11 mouse cellular contexts compared by ENCODE assay signal in the genomic region with DNA sequence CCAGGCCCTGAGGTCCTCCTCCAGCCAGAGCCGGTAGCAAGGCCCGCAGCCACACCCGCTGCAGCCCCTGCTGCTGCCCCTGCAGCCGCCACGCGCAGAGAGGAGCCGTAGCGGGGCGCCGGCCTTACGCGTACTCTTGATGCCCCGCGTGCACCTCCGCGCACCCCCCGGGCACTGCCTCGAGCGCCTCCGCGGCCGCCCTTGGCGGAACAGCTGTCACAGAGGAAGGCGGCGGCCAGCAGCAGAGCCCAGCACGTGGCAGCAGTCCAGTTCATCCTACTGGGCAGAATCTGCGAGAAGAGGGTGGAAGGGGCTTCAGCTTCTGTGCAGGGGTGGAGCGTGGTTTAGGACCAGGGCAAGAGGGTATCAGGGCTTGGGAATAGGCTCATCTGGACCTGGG. TPM values are rescaled to one million over a fixed set of nuclear protein-coding genes. Genes with fewer than 3 reads are reported as not detected.
A peak's percentile ranks its signal among the peaks of the same experiment; 100 is the strongest.
DNase-seq lines count a peak whose midpoint lies in the region; ATAC-seq and TF ChIP-seq lines count a peak whose summit lies in the region.
"Had no signal": no experiment of that assay in that cellular context is flagged by ENCODE, and none has a peak within 500 bp of the region (broad histone marks: within the 10 kb centered on the region; RNA-seq: fewer than 3 reads in every experiment).

No protein-coding gene starts in this region.

- no peak overlapping the region for H3K27ac ChIP-seq in embryonic facial prominence, embryonic 15.5 days (replicated peaks)
- no peak overlapping the region for H3K27ac ChIP-seq in hindbrain, embryonic 12.5 days
- H3K27ac ChIP-seq in stomach, postnatal 0 days (replicated peaks) = no peak overlapping the region

- no peak for TF ChIP-seq EP300 in stomach, postnatal 0 days (optimal IDR thresholded peaks at IDR 0.05)

- peaks cover 11% of the 10 kb centered on the region for H3K4me1 ChIP-seq in embryonic facial prominence, embryonic 15.5 days
- H3K4me1 ChIP-seq in hindbrain, embryonic 12.5 days = peaks cover 22% of the 10 kb centered on the region
- H3K4me1 ChIP-seq in stomach, postnatal 0 days (replicated peaks; ENCODE audit: control insufficient read depth, insufficient read depth) = no peaks in the 10 kb centered on the region

- no peaks in the 10 kb centered on the region for H3K9me3 ChIP-seq in embryonic facial prominence, embryonic 15.5 days (replicated peaks)
- H3K9me3 ChIP-seq in hindbrain, embryonic 12.5 days (replicated peaks) = no peaks in the 10 kb centered on the region
- H3K9me3 ChIP-seq in stomach, postnatal 0 days (ENCODE audit: control insufficient read depth, low read length) = no peaks in the 10 kb centered on the region

- TF ChIP-seq CTCF in brain, embryonic 14.5 days (IDR thresholded peaks at IDR 0.05; ENCODE audit: borderline replicate concordance, extremely low read depth, insufficient read depth, insufficient read length) = no peak
- TF ChIP-seq CTCF in stomach, postnatal 0 days (IDR thresholded peaks at IDR 0.05; ENCODE audit: low read depth) = no peak

- peak overlapping the region; percentile 43 for H3K4me2 ChIP-seq in embryonic facial prominence, embryonic 15.5 days (replicated peaks)
- peak overlapping the region; percentile 63 for H3K4me2 ChIP-seq in hindbrain, embryonic 12.5 days (replicated peaks)
- H3K4me2 ChIP-seq in stomach, postnatal 0 days (replicated peaks; ENCODE audit: low read depth) = peak overlapping the region; percentile 40

- H3K4me3 ChIP-seq in embryonic facial prominence, embryonic 15.5 days (replicated peaks) = peak overlapping the region; percentile 11; the same call in 1 of the 2 replicates
- H3K4me3 ChIP-seq in hindbrain, embryonic 12.5 days = peak overlapping the region; percentile 39
- peak overlapping the region; percentile 17; the same call in 1 of the 2 replicates for H3K4me3 ChIP-seq in stomach, postnatal 0 days (ENCODE audit: low read depth, low read length)

- no peak for TF ChIP-seq POLR2A in brain, embryonic 14.5 days (IDR thresholded peaks at IDR 0.05; ENCODE audit: borderline replicate concordance, extremely low read depth, insufficient read depth, insufficient read length, poor library complexity, severe bottlenecking)

- H3K9ac ChIP-seq in embryonic facial prominence, embryonic 15.5 days = no peak overlapping the region
- H3K9ac ChIP-seq in hindbrain, embryonic 12.5 days = peak overlapping the region; percentile 65
- peak overlapping the region; percentile 39; the same call in 1 of the 2 replicates for H3K9ac ChIP-seq in stomach, postnatal 0 days (ENCODE audit: low read length)

- no peak for ATAC-seq in embryonic facial prominence, embryonic 15.5 days (ENCODE audit: insufficient number of reproducible peaks, low FRiP score, low TSS enrichment, low read depth)
- peak; percentile 23 for ATAC-seq in hindbrain, embryonic 12.5 days (ENCODE audit: low FRiP score)
- ATAC-seq in megakaryocyte progenitor cell, adult 5-6 weeks (replicated peaks; ENCODE audit: poor library complexity) = peak; percentile 39; the same call in 1 of the 2 replicates
- peak; percentile 56 for ATAC-seq in stomach, postnatal 0 days (ENCODE audit: low FRiP score, low TSS enrichment)
- ATAC-seq: Patski had no signal

- H3K27me3 ChIP-seq in embryonic facial prominence, embryonic 15.5 days = peaks cover 38% of the 10 kb centered on the region
- peaks cover 34% of the 10 kb centered on the region for H3K27me3 ChIP-seq in hindbrain, embryonic 12.5 days
- H3K27me3 ChIP-seq in stomach, postnatal 0 days (ENCODE audit: control insufficient read depth, insufficient read depth, low read length) = no peaks in the 10 kb centered on the region; the same call in 1 of the 2 replicates
- H3K27me3 ChIP-seq: Patski had no signal

- no peaks in the 10 kb centered on the region for H3K36me3 ChIP-seq in embryonic facial prominence, embryonic 15.5 days
- H3K36me3 ChIP-seq in hindbrain, embryonic 12.5 days = no peaks in the 10 kb centered on the region
- H3K36me3 ChIP-seq in stomach, postnatal 0 days (ENCODE audit: control insufficient read depth, insufficient read depth, low read length) = no peaks in the 10 kb centered on the region

- peak; percentile 32 to 55 for DNase-seq in kidney, postnatal 4 days
- no peak for DNase-seq in kidney, postnatal 25 days
- DNase-seq in brain, embryonic 14.5 days (ENCODE audit: low read depth) = peak; percentile 47
- DNase-seq in stomach, postnatal 0 days (ENCODE audit: low spot score) = peak; percentile 19
- DNase-seq in spleen, postnatal 36 days (ENCODE audit: low spot score in 2 of 2) = no peak

- WGBS in embryonic facial prominence, embryonic 15.5 days = 4% methylated on average over 28 of the region's 28 CpGs
- WGBS in hindbrain, embryonic 12.5 days = 5% methylated on average over 28 of the region's 28 CpGs
- WGBS in stomach, postnatal 0 days = 3% methylated on average over 28 of the region's 28 CpGs

RNA-seq across cellular contexts. Expression of a gene that starts 1.3 kb away (rescaled TPM):
- polyA plus RNA-seq in brain, embryonic 14.5 days (2012; rRNA removed) = 10.2 and 16.2 TPM in 2 replicates
- 0.87 and 1.3 TPM in 2 replicates for polyA plus RNA-seq in embryonic facial prominence, embryonic 15.5 days (2015; fragmentation: Nextera tagmentation; extraction: Ambion mirVana)
- 3.3 and 4.6 TPM in 2 replicates for polyA plus RNA-seq in hindbrain, embryonic 12.5 days (2016; fragmentation: Nextera tagmentation; extraction: Ambion mirVana)
- not detected in 2 replicates for total RNA-seq in megakaryocyte progenitor cell, adult 5-6 weeks (2015)
- not detected in 2 replicates for total RNA-seq in megakaryocyte progenitor cell, adult 5-6 weeks (2017)
- 0.90 and 1.1 TPM in 2 replicates for polyA plus RNA-seq in stomach, postnatal 0 days (2015; fragmentation: Nextera tagmentation; extraction: Ambion mirVana)

RNA-seq across cellular contexts. Expression of a gene that starts 11.2 kb away (rescaled TPM):
- not detected in 2 replicates for polyA plus RNA-seq in brain, embryonic 14.5 days (2012; rRNA removed)
- 0.03 and 0.16 TPM in 2 replicates for polyA plus RNA-seq in embryonic facial prominence, embryonic 15.5 days (2015; fragmentation: Nextera tagmentation; extraction: Ambion mirVana)
- polyA plus RNA-seq in hindbrain, embryonic 12.5 days (2016; fragmentation: Nextera tagmentation; extraction: Ambion mirVana) = not detected in 2 replicates
- total RNA-seq in megakaryocyte progenitor cell, adult 5-6 weeks (2015) = not detected in 2 replicates
- total RNA-seq in megakaryocyte progenitor cell, adult 5-6 weeks (2017) = not detected in 2 replicates
- polyA plus RNA-seq in stomach, postnatal 0 days (2015; fragmentation: Nextera tagmentation; extraction: Ambion mirVana) = not detected in 2 replicates
- total RNA-seq: heart, postnatal 36 days had no signal
- polyA plus RNA-seq: Patski; spleen, adult 2 months had no signal

RNA-seq across cellular contexts. Expression of a gene that starts 16.0 kb away (rescaled TPM):
- 33.9 and 41.5 TPM in 2 replicates for polyA plus RNA-seq in brain, embryonic 14.5 days (2012; rRNA removed)
- 22.2 and 23.2 TPM in 2 replicates for polyA plus RNA-seq in embryonic facial prominence, embryonic 15.5 days (2015; fragmentation: Nextera tagmentation; extraction: Ambion mirVana)
- 24.5 and 25.7 TPM in 2 replicates for polyA plus RNA-seq in hindbrain, embryonic 12.5 days (2016; fragmentation: Nextera tagmentation; extraction: Ambion mirVana)
- total RNA-seq in megakaryocyte progenitor cell, adult 5-6 weeks (2015) = 23.8 and 29.2 TPM in 2 replicates
- total RNA-seq in megakaryocyte progenitor cell, adult 5-6 weeks (2017) = 10.4 and 11.4 TPM in 2 replicates
- 19.8 and 20.6 TPM in 2 replicates for polyA plus RNA-seq in stomach, postnatal 0 days (2015; fragmentation: Nextera tagmentation; extraction: Ambion mirVana)

RNA-seq across cellular contexts. Expression of a gene that starts 19.6 kb away (rescaled TPM):
- polyA plus RNA-seq in brain, embryonic 14.5 days (2012; rRNA removed) = not detected in 2 replicates
- polyA plus RNA-seq in embryonic facial prominence, embryonic 15.5 days (2015; fragmentation: Nextera tagmentation; extraction: Ambion mirVana) = 0.39 and 0.57 TPM in 2 replicates
- polyA plus RNA-seq in hindbrain, embryonic 12.5 days (2016; fragmentation: Nextera tagmentation; extraction: Ambion mirVana) = not detected in 2 replicates
- total RNA-seq in megakaryocyte progenitor cell, adult 5-6 weeks (2015) = not detected in 2 replicates
- not detected in 2 replicates for total RNA-seq in megakaryocyte progenitor cell, adult 5-6 weeks (2017)
- not detected in 2 replicates for polyA plus RNA-seq in stomach, postnatal 0 days (2015; fragmentation: Nextera tagmentation; extraction: Ambion mirVana)
- total RNA-seq: heart, postnatal 36 days had no signal
- polyA plus RNA-seq: Patski had no signal

RNA-seq across cellular contexts. Expression of a gene that starts 37.1 kb away (rescaled TPM):
- 74.9 and 75.4 TPM in 2 replicates for polyA plus RNA-seq in brain, embryonic 14.5 days (2012; rRNA removed)
- 127 and 132 TPM in 2 replicates for polyA plus RNA-seq in embryonic facial prominence, embryonic 15.5 days (2015; fragmentation: Nextera tagmentation; extraction: Ambion mirVana)
- 134 and 148 TPM in 2 replicates for polyA plus RNA-seq in hindbrain, embryonic 12.5 days (2016; fragmentation: Nextera tagmentation; extraction: Ambion mirVana)
- 108 and 109 TPM in 2 replicates for total RNA-seq in megakaryocyte progenitor cell, adult 5-6 weeks (2015)
- total RNA-seq in megakaryocyte progenitor cell, adult 5-6 weeks (2017) = 95.5 and 147 TPM in 2 replicates
- 139 and 143 TPM in 2 replicates for polyA plus RNA-seq in stomach, postnatal 0 days (2015; fragmentation: Nextera tagmentation; extraction: Ambion mirVana)

Comparison
In these comparisons a context has a peak if more than half of its experiments do, and no peak if none do; other contexts are left out.
1. DNase-seq: peak in kidney, postnatal 4 days (2 of 2), brain, embryonic 14.5 days (single experiment) and stomach, postnatal 0 days (single experiment); none in kidney, postnatal 25 days (0 of 2) and spleen, postnatal 36 days (0 of 2).
2. Peak in every context shown above with its lines, with median percentiles within 50 percentile points of each other: H3K4me2 ChIP-seq and H3K4me3 ChIP-seq.